Mouse (Mus musculus): ENCODE measurements around the gene Lpin3. TPM values are rescaled to one million over a fixed set of nuclear protein-coding genes. Genes with fewer than 3 reads are reported as not detected.

The Lpin3 gene
- polyA plus RNA-seq (2014; fragmentation: Illumina TruSeq; extraction: RNeasy Lipid Tissue Mini Kit (QIAGEN cat#74804); ENCODE audit: low read depth, low replicate concordance) = 0.90 TPM

GRCm38 (mm10) chr2:160880453-160881195 is at the start of gene Lpin3:
TSS of gene Lpin3 (plus strand) at chr2:160880670.

GRCm38 (mm10) chr2:160872890-160873382 is 7.5 kb upstream of the Lpin3 start, which contains the start of gene Zhx3:
TSS of gene Zhx3 (minus strand) at chr2:160872998.

GRCm38 (mm10) chr2:160912231-160912671 is 31.8 kb downstream of the Lpin3 start, which contains the start of gene Emilin3:
TSS of gene Emilin3 (minus strand) at chr2:160912328.

Other genes with a start within 250 kb of the Lpin3 start
- gene Top1, start 234.8 kb upstream of the Lpin3 start, polyA plus RNA-seq (2014; fragmentation: Illumina TruSeq; extraction: RNeasy Lipid Tissue Mini Kit (QIAGEN cat#74804); ENCODE audit: low read depth, low replicate concordance) = 70.1 TPM
- gene Plcg1, start 149.4 kb upstream of the Lpin3 start, polyA plus RNA-seq (2014; fragmentation: Illumina TruSeq; extraction: RNeasy Lipid Tissue Mini Kit (QIAGEN cat#74804); ENCODE audit: low read depth, low replicate concordance) = 9.3 TPM
- gene Zhx3, start 7.7 kb upstream of the Lpin3 start, polyA plus RNA-seq (2014; fragmentation: Illumina TruSeq; extraction: RNeasy Lipid Tissue Mini Kit (QIAGEN cat#74804); ENCODE audit: low read depth, low replicate concordance) = 13.7 TPM
- not detected for gene Emilin3, start 31.7 kb downstream of the Lpin3 start, polyA plus RNA-seq (2014; fragmentation: Illumina TruSeq; extraction: RNeasy Lipid Tissue Mini Kit (QIAGEN cat#74804); ENCODE audit: low read depth, low replicate concordance)
- gene Chd6, start 228.4 kb downstream of the Lpin3 start, polyA plus RNA-seq (2014; fragmentation: Illumina TruSeq; extraction: RNeasy Lipid Tissue Mini Kit (QIAGEN cat#74804); ENCODE audit: low read depth, low replicate concordance) = 4.0 TPM

All from liver, adult 10 weeks (tissue).